Mouse (Mus musculus) CH12.LX (cell line): ENCODE data around the gene Bmpr1a.

Source experiments
- ELF1 ChIP-seq: IDR thresholded peaks from 2 replicates; pipeline ENCODE4 v1.6.1; 2014; ENCODE audit warnings: low read depth, mild to moderate bottlenecking, inconsistent platforms, low read length, improper control_type of control experiment
- SIN3A ChIP-seq: IDR thresholded peaks from 2 replicates; pipeline ENCODE4 v1.6.1; 2012; ENCODE audit warnings: low read length, improper control_type of control experiment, inconsistent platforms
- TCF12 ChIP-seq: IDR thresholded peaks from 2 replicates; pipeline ENCODE4 v1.6.1; 2014; ENCODE audit warnings: low read depth, mild to moderate bottlenecking, inconsistent platforms, low read length, improper control_type of control experiment

DNA sequence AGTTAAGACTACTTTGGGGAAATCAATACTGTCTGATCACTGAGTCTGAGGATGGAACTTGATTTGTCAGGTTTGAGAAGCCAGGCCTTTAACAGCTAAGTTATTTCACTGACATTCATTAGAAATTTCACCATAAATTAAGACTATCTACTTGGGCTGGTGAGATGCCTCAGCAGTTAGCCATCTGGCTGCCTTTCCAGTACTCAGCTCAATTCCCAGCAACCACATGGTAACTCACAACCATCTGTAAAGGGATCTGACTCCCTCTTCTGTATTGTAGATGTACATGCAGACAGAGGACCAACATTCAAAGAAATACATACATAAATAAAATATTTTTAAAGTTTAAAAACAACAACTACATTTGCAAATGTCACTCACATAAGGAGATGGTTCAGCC, 51.3 kb downstream of the Bmpr1a start:
- no peak for TF ChIP-seq TCF12
- TF ChIP-seq SIN3A, result no peak
- TF ChIP-seq ELF1, result no peak
